Mouse (Mus musculus): Measurements from ENCODE around the gene Gsn. TPM values are rescaled to one million over a fixed set of nuclear protein-coding genes. Genes with fewer than 3 reads are reported as not detected.

Gene Gsn
- total RNA-seq, 1 experiment, result 165 TPM

GRCm38 (mm10) chr2:35349184-35349583 is 93.0 kb downstream of the Gsn start:
- TF ChIP-seq ZC3H11A (IDR thresholded peaks at IDR 0.05; ENCODE audit: borderline replicate concordance, low read depth, low read length) (no peak), ZNF384 (IDR thresholded peaks at IDR 0.05; ENCODE audit: low read depth, low read length) (no peak), MAFK (IDR thresholded peaks at IDR 0.05; ENCODE audit: insufficient read depth, low read depth, low read length) (no peak), CHD2 (IDR thresholded peaks at IDR 0.05; ENCODE audit: low read depth, low read length) (no peak), HCFC1 (IDR thresholded peaks at IDR 0.05; ENCODE audit: borderline replicate concordance, insufficient read depth, low read length) (no peak)
- no peak for DNase-seq (ENCODE audit: low read depth, low spot score)
- no peaks in the 10 kb centered on the region for H3K9me3 ChIP-seq (ENCODE audit: control insufficient read depth, insufficient read depth, low read depth, low read length)
- no peak overlapping the region for H3K4me3 ChIP-seq (ENCODE audit: insufficient read depth in 1 of 2, low read depth in 1 of 2, low read length in 2 of 2, poor library complexity in 1 of 2, severe bottlenecking in 1 of 2)
- H3K9ac ChIP-seq (ENCODE audit: insufficient read depth, low read depth, low read length, poor library complexity, severe bottlenecking), result no peak overlapping the region
- no peak overlapping the region for H3K27ac ChIP-seq (ENCODE audit: insufficient read depth, low read depth, low read length, poor library complexity, severe bottlenecking)
- 0 out of 4 replicates have a peak, but pooled peaks cover 0 to 1% of the 10 kb centered on the region in 2 experiments for H3K4me1 ChIP-seq (ENCODE audit: control insufficient read depth in 2 of 2, insufficient read depth in 2 of 2, low read length in 2 of 2, poor library complexity in 1 of 2)
- in situ Hi-C loops (cut with MboI; ENCODE audit: low sequenced_read_pairs in 2 of 2, unreplicated experiment in 2 of 2), result no loop called here
- H3K36me3 ChIP-seq (ENCODE audit: control insufficient read depth, insufficient read depth, low read length, poor library complexity, severe bottlenecking), result no peaks in the 10 kb centered on the region

Other genes with a start within 250 kb of the Gsn start
- 0.11 and 0.45 TPM in 2 replicates for gene Hc, start 194.9 kb upstream of the Gsn start, total RNA-seq (2012; rRNA removed)
- gene AI182371, start 154.8 kb upstream of the Gsn start, total RNA-seq (2012; rRNA removed), result 0.58 and 1.2 TPM in 2 replicates
- 22.3 and 26.7 TPM in 2 replicates for gene Cntrl, start 146.9 kb upstream of the Gsn start, total RNA-seq (2012; rRNA removed)
- 34.0 and 39.5 TPM in 2 replicates for gene Rab14, start 55.3 kb upstream of the Gsn start, total RNA-seq (2012; rRNA removed)
- gene Stom, start 80.6 kb downstream of the Gsn start, total RNA-seq (2012; rRNA removed), result 11.6 and 18.1 TPM in 2 replicates
- gene 4930568D16Rik, start 111.3 kb downstream of the Gsn start, total RNA-seq (2012; rRNA removed), result not detected in 2 replicates
- not detected in 2 replicates for gene 4930402F06Rik, start 140.8 kb downstream of the Gsn start, total RNA-seq (2012; rRNA removed)
- gene Ggta1, start 206.9 kb downstream of the Gsn start, total RNA-seq (2012; rRNA removed), result 36.5 and 49.0 TPM in 2 replicates

Measured in ES-E14 (cell line).